Mouse (Mus musculus) testis, adult 2 months (tissue): ENCODE measurements at regions not wholly inside any gene's neighbourhood (a gene's known extent, or its start where the extent isn't known, plus 50 kb on each side); places are given as distances from the start of the nearest gene placed in this dataset.

Experiments used
- CTCF ChIP-seq: fragments of 200-500 bp; IDR thresholded peaks from 2 replicates; pipeline ENCODE4 v1.5.1; 2012; ENCODE audit warnings: low read depth, mild to moderate bottlenecking, inconsistent platforms, low read length, moderate library complexity; ENCODE audit not compliant: control insufficient read depth, insufficient read depth, insufficient replicate concordance
- POLR2A ChIP-seq: fragments of 200-500 bp; IDR thresholded peaks from 2 replicates; pipeline ENCODE4 v1.6.1; 2012; ENCODE audit warnings: low read depth, mild to moderate bottlenecking, inconsistent platforms, low read length, moderate library complexity; ENCODE audit not compliant: control insufficient read depth

DNA sequence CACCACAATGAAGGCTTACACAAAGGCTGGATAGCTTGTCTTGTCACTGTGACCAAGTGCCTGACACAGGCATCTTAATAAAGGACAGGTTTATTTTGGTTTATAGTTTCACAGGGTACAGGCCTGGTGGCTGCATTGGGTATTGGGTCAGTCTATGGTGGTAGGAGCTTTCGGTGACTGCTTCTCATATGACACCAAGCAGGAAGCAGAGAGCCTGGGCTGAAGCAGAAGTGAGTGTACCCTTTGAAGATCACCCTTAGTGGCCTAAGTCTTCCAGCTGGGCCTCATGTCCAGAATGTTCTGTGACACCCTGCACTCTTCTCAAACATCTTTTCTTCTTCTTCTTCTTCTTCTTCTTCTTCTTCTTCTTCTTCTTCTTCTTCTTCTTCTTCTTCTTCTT is 264.1 kb downstream of the 4933412E24Rik start:
- no peak for TF ChIP-seq POLR2A
- TF ChIP-seq CTCF, result no peak
